Mouse (Mus musculus) myocyte (in vitro differentiated cells): ENCODE data around the gene Pkd2l1.

Source experiments
- CEBPB ChIP-seq: IDR thresholded peaks from 2 replicates; pipeline ENCODE4 v1.6.1; 2011; ENCODE audit warnings: mild to moderate bottlenecking, moderate library complexity; ENCODE audit not compliant: poor library complexity, insufficient read depth, severe bottlenecking
- E2F4 ChIP-seq: IDR thresholded peaks from one replicate; pipeline ENCODE4 v1.6.1; 2011; ENCODE audit warnings: mild to moderate bottlenecking, control low read depth, moderate library complexity; ENCODE audit not compliant: insufficient read depth
- POLR2A ChIP-seq: IDR thresholded peaks from one replicate; pipeline ENCODE4 v1.6.1; 2011; ENCODE audit warnings: low read depth, mild to moderate bottlenecking, control low read depth, moderate library complexity; ENCODE audit not compliant: insufficient read length
- SRF ChIP-seq: IDR thresholded peaks from one replicate; pipeline ENCODE4 v1.6.1; 2011; ENCODE audit warnings: low read depth; ENCODE audit not compliant: control insufficient read depth, insufficient read length
- USF1 ChIP-seq: IDR thresholded peaks from one replicate; pipeline ENCODE4 v1.6.1; 2011; ENCODE audit warnings: low read depth, mild to moderate bottlenecking, control low read depth, moderate library complexity

DNA sequence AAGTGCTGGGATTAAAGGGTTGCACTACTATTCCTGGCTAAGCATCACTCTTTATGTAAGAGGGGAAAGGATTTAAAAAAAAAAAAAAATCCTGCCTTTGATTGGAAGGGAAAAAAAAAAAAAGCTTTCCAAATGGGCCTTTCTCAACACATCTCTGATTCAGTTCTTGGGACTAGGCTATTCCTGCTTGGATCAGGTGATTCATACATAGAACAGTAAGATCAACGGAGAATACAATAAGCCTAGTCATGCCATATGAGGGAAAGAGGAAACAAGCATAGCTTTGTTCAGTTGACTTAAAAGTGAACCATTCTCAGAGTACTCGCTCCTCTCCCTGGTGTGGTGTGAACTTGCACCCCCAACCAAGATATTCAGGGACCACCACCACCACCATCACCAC, 46.7 kb upstream of the Pkd2l1 start:
- TF ChIP-seq USF1 (no peak), SRF (no peak), POLR2A (no peak), E2F4 (no peak), CEBPB (no peak)
